Mouse (Mus musculus): ENCODE data around the gene Afap1l2.

DNA sequence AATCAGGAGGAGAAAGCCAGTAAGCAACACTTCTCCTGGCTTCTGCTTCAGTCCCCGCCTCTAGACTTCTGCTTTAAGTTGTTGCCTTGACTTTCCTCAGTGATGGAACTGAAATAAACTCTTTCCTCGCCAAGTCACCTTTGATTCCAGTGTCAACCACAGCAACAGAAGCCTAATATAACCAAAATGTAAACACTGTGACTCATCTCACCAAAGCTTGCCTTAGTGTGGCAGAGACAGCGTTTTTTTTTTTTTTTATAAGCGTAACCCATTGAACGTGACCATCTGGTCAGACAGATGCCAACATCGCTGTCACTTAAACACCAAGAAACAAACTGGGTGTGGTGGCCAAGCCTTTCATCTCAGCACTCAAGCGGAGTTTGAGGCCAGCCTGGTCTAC lies 65.8 kb downstream of the Afap1l2 start:
- TF ChIP-seq POLR2A (IDR thresholded peaks at IDR 0.05; ENCODE audit: extremely low read depth, insufficient read depth, low read length): no peak
- no peak for TF ChIP-seq CTCF (IDR thresholded peaks at IDR 0.05; ENCODE audit: low read depth, low read length)
